Mouse (Mus musculus) erythroblast, embryonic 14.5 days (primary cell): ENCODE measurements around the gene Cblc.

ENCODE experiments used
- GATA1 ChIP-seq: IDR thresholded peaks from 2 replicates; pipeline ENCODE4 v1.6.1; 2012; ENCODE audit warnings: low read length, inconsistent platforms, mixed read lengths
- TAL1 ChIP-seq: IDR thresholded peaks from 3 replicates; pipeline ENCODE4 v1.6.1; 2012; ENCODE audit warnings: low read length, inconsistent platforms, mixed read lengths

DNA sequence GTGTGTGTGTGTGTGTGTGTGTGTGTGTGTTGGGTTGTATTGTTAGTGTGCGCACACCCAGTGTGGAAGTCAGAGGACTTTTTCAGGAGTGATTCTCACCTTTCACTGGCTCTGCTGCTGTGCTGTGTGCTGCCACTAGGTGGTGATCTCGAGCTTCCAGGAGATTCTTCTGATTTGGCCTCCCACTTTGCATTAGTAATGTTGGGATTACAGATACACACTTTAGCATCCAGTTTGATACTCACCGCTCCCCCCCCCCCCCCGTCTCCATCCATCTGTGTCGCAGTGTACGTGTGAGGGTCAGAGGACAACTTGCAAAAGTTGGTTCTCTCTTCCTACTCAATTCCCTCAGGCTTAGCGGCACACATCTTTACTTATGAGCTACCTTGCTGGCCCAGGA, 6.4 kb upstream of the Cblc start:
- no peak for TF ChIP-seq GATA1
- TF ChIP-seq TAL1: no peak
